ENCODE assay signal across 8 mouse cellular contexts in genomic region chr8:94057157-94057854, GRCm38 (mm10). TPM values are rescaled to one million over a fixed set of nuclear protein-coding genes. Genes with fewer than 3 reads are reported as not detected.
DNase-seq lines count a peak whose midpoint lies in the region; ATAC-seq and TF ChIP-seq lines count a peak whose summit lies in the region.

No protein-coding gene starts in this region.

- no peak overlapping the region for H3K4me2 ChIP-seq in intestine, postnatal 0 days (replicated peaks; ENCODE audit: low read depth)
- H3K4me2 ChIP-seq in intestine, embryonic 16.5 days (ENCODE audit: low read depth, low read length), result no peak overlapping the region
- no peak overlapping the region for H3K4me2 ChIP-seq in embryonic facial prominence, embryonic 11.5 days (ENCODE audit: low read depth, low read length)
- no peak overlapping the region for H3K4me2 ChIP-seq in stomach, postnatal 0 days (replicated peaks; ENCODE audit: low read depth)

- ATAC-seq in intestine, postnatal 0 days, result no peak
- no peak for ATAC-seq in intestine, embryonic 16.5 days
- no peak for ATAC-seq in embryonic facial prominence, embryonic 11.5 days (replicated peaks; ENCODE audit: insufficient number of reproducible peaks, low FRiP score, low TSS enrichment, low read depth)
- ATAC-seq in megakaryocyte progenitor cell, adult 5-6 weeks (replicated peaks; ENCODE audit: poor library complexity), result peak; percentile 83
- no peak for ATAC-seq in stomach, postnatal 0 days (ENCODE audit: low FRiP score, low TSS enrichment)

- no peak overlapping the region for H3K9ac ChIP-seq in intestine, postnatal 0 days (ENCODE audit: low read depth, low read length)
- no peak overlapping the region for H3K9ac ChIP-seq in intestine, embryonic 16.5 days (ENCODE audit: low read depth, low read length)
- no peak overlapping the region for H3K9ac ChIP-seq in embryonic facial prominence, embryonic 11.5 days (replicated peaks; ENCODE audit: low read length)
- H3K9ac ChIP-seq in stomach, postnatal 0 days (ENCODE audit: low read length), result no peak overlapping the region

- H3K9me3 ChIP-seq in intestine, postnatal 0 days (ENCODE audit: control insufficient read depth), result no peaks in the 10 kb centered on the region
- H3K9me3 ChIP-seq in intestine, embryonic 16.5 days (ENCODE audit: control insufficient read depth, low read length), result no peaks in the 10 kb centered on the region
- H3K9me3 ChIP-seq in embryonic facial prominence, embryonic 11.5 days (replicated peaks; ENCODE audit: control insufficient read depth, low read length), result no peaks in the 10 kb centered on the region
- H3K9me3 ChIP-seq in stomach, postnatal 0 days (ENCODE audit: control insufficient read depth, low read length), result no peaks in the 10 kb centered on the region

- H3K27me3 ChIP-seq in intestine, postnatal 0 days (replicated peaks; ENCODE audit: control insufficient read depth, insufficient read depth, low read length), result no peaks in the 10 kb centered on the region
- H3K27me3 ChIP-seq in intestine, embryonic 16.5 days (replicated peaks; ENCODE audit: control insufficient read depth, insufficient read depth, low read length), result no peaks in the 10 kb centered on the region
- H3K27me3 ChIP-seq in embryonic facial prominence, embryonic 11.5 days (ENCODE audit: control insufficient read depth, insufficient read depth, low read length), result no peaks in the 10 kb centered on the region
- H3K27me3 ChIP-seq in stomach, postnatal 0 days (ENCODE audit: control insufficient read depth, insufficient read depth, low read length), result no peaks in the 10 kb centered on the region

- peak; percentile 56 for DNase-seq in CD4-positive, CD25-positive, alpha-beta regulatory T cell, adult 2 months (ENCODE audit: low read depth, low spot score)
- DNase-seq in adrenal gland, postnatal 10 days, result peak; percentile 70
- peak; percentile 70 for DNase-seq in embryonic facial prominence, embryonic 11.5 days (ENCODE audit: low spot score)
- peak; percentile 79 to 80 for DNase-seq in kidney, postnatal 4 days
- DNase-seq in stomach, postnatal 0 days (ENCODE audit: low spot score), result peak; percentile 63

- TF ChIP-seq CTCF in intestine, postnatal 0 days (IDR thresholded peaks at IDR 0.05; ENCODE audit: low read depth), result peak; percentile 83
- TF ChIP-seq CTCF in stomach, postnatal 0 days (IDR thresholded peaks at IDR 0.05; ENCODE audit: low read depth), result peak; percentile 88

- no peak overlapping the region for H3K4me3 ChIP-seq in intestine, postnatal 0 days (ENCODE audit: low read depth, low read length)
- no peak overlapping the region for H3K4me3 ChIP-seq in intestine, embryonic 16.5 days (ENCODE audit: low read length)
- no peak overlapping the region for H3K4me3 ChIP-seq in embryonic facial prominence, embryonic 11.5 days (ENCODE audit: low read depth, low read length)
- no peak overlapping the region for H3K4me3 ChIP-seq in stomach, postnatal 0 days (ENCODE audit: low read depth, low read length)

- H3K27ac ChIP-seq in intestine, postnatal 0 days (ENCODE audit: low read depth, low read length), result no peak overlapping the region
- no peak overlapping the region for H3K27ac ChIP-seq in intestine, embryonic 16.5 days (ENCODE audit: low read length)
- H3K27ac ChIP-seq in embryonic facial prominence, embryonic 11.5 days (replicated peaks; ENCODE audit: low read depth, low read length), result no peak overlapping the region
- H3K27ac ChIP-seq in stomach, postnatal 0 days (replicated peaks), result no peak overlapping the region

- H3K36me3 ChIP-seq in intestine, postnatal 0 days (ENCODE audit: control insufficient read depth, insufficient read depth), result peaks cover 57% of the 10 kb centered on the region
- peaks cover 8% of the 10 kb centered on the region; the same call in 1 of the 2 replicates for H3K36me3 ChIP-seq in intestine, embryonic 16.5 days (ENCODE audit: control insufficient read depth, insufficient read depth, low read length)
- H3K36me3 ChIP-seq in embryonic facial prominence, embryonic 11.5 days (replicated peaks; ENCODE audit: control insufficient read depth, insufficient read depth, low read depth, low read length), result no peaks in the 10 kb centered on the region; the same call in 1 of the 2 replicates
- peaks cover 8% of the 10 kb centered on the region for H3K36me3 ChIP-seq in stomach, postnatal 0 days (ENCODE audit: control insufficient read depth, insufficient read depth, low read length)

- no peaks in the 10 kb centered on the region for H3K4me1 ChIP-seq in intestine, postnatal 0 days (replicated peaks; ENCODE audit: control insufficient read depth, insufficient read depth, low read length)
- no peaks in the 10 kb centered on the region for H3K4me1 ChIP-seq in intestine, embryonic 16.5 days (ENCODE audit: control insufficient read depth, insufficient read depth, low read length)
- no peaks in the 10 kb centered on the region for H3K4me1 ChIP-seq in embryonic facial prominence, embryonic 11.5 days (ENCODE audit: control insufficient read depth, insufficient read depth, low read length)
- no peaks in the 10 kb centered on the region for H3K4me1 ChIP-seq in stomach, postnatal 0 days (replicated peaks; ENCODE audit: control insufficient read depth, insufficient read depth)

- 67% methylated on average over 6 of the region's 6 CpGs for WGBS in intestine, postnatal 0 days
- 65% methylated on average over 6 of the region's 6 CpGs for WGBS in intestine, embryonic 16.5 days
- 61% methylated on average over 6 of the region's 6 CpGs for WGBS in embryonic facial prominence, embryonic 11.5 days
- 62% methylated on average over 6 of the region's 6 CpGs for WGBS in stomach, postnatal 0 days

- TF ChIP-seq EP300 in stomach, postnatal 0 days (optimal IDR thresholded peaks at IDR 0.05), result no peak

RNA-seq across cellular contexts. Expression of gene Ogfod1, which starts 20.3 kb away (rescaled TPM):
- polyA plus RNA-seq in intestine, postnatal 0 days (2015; fragmentation: Nextera tagmentation; extraction: Ambion mirVana), result 5.2 and 5.5 TPM in 2 replicates
- 12.5 and 13.1 TPM in 2 replicates for polyA plus RNA-seq in intestine, embryonic 16.5 days (2015; fragmentation: Nextera tagmentation; extraction: Ambion mirVana)
- total RNA-seq in adrenal gland, postnatal 10 days (2021), result 10 to 100 TPM; 14.5 to 15.6 TPM
- 14.8 and 19.2 TPM in 2 replicates for polyA plus RNA-seq in embryonic facial prominence, embryonic 11.5 days (2014; fragmentation: Nextera tagmentation; extraction: Ambion mirVana)
- total RNA-seq in megakaryocyte progenitor cell, adult 5-6 weeks (2015), result 21.7 and 26.8 TPM in 2 replicates
- 18.1 and 19.6 TPM in 2 replicates for total RNA-seq in megakaryocyte progenitor cell, adult 5-6 weeks (2017)
- 5.4 and 6.1 TPM in 2 replicates for polyA plus RNA-seq in stomach, postnatal 0 days (2015; fragmentation: Nextera tagmentation; extraction: Ambion mirVana)

RNA-seq across cellular contexts. Expression of gene Nudt21, which starts 20.5 kb away (rescaled TPM):
- polyA plus RNA-seq in intestine, postnatal 0 days (2015; fragmentation: Nextera tagmentation; extraction: Ambion mirVana), result 58.3 and 60.3 TPM in 2 replicates
- 87.8 and 95.9 TPM in 2 replicates for polyA plus RNA-seq in intestine, embryonic 16.5 days (2015; fragmentation: Nextera tagmentation; extraction: Ambion mirVana)
- total RNA-seq in adrenal gland, postnatal 10 days (2021), result 10 to 100 TPM; 47.6 to 48.3 TPM
- polyA plus RNA-seq in embryonic facial prominence, embryonic 11.5 days (2014; fragmentation: Nextera tagmentation; extraction: Ambion mirVana), result 158 and 182 TPM in 2 replicates
- 112 and 114 TPM in 2 replicates for total RNA-seq in megakaryocyte progenitor cell, adult 5-6 weeks (2015)
- total RNA-seq in megakaryocyte progenitor cell, adult 5-6 weeks (2017), result 119 and 122 TPM in 2 replicates
- 60.2 and 68.5 TPM in 2 replicates for polyA plus RNA-seq in stomach, postnatal 0 days (2015; fragmentation: Nextera tagmentation; extraction: Ambion mirVana)

RNA-seq across cellular contexts. Expression of gene Bbs2, which starts 41.4 kb away (rescaled TPM):
- 3.6 and 4.6 TPM in 2 replicates for polyA plus RNA-seq in intestine, postnatal 0 days (2015; fragmentation: Nextera tagmentation; extraction: Ambion mirVana)
- 6.8 and 8.2 TPM in 2 replicates for polyA plus RNA-seq in intestine, embryonic 16.5 days (2015; fragmentation: Nextera tagmentation; extraction: Ambion mirVana)
- 10 to 100 TPM; 13.0 to 17.4 TPM for total RNA-seq in adrenal gland, postnatal 10 days (2021)
- polyA plus RNA-seq in embryonic facial prominence, embryonic 11.5 days (2014; fragmentation: Nextera tagmentation; extraction: Ambion mirVana), result 21.0 and 22.5 TPM in 2 replicates
- total RNA-seq in megakaryocyte progenitor cell, adult 5-6 weeks (2015), result 7.0 and 11.9 TPM in 2 replicates
- total RNA-seq in megakaryocyte progenitor cell, adult 5-6 weeks (2017), result 4.1 and 4.4 TPM in 2 replicates
- 5.9 and 6.9 TPM in 2 replicates for polyA plus RNA-seq in stomach, postnatal 0 days (2015; fragmentation: Nextera tagmentation; extraction: Ambion mirVana)

RNA-seq across cellular contexts. Expression of gene Amfr, which starts 44.7 kb away (rescaled TPM):
- 61.8 and 65.0 TPM in 2 replicates for polyA plus RNA-seq in intestine, postnatal 0 days (2015; fragmentation: Nextera tagmentation; extraction: Ambion mirVana)
- 27.8 and 36.4 TPM in 2 replicates for polyA plus RNA-seq in intestine, embryonic 16.5 days (2015; fragmentation: Nextera tagmentation; extraction: Ambion mirVana)
- 100 to 1,000 TPM; 125 to 132 TPM for total RNA-seq in adrenal gland, postnatal 10 days (2021)
- 48.2 and 49.5 TPM in 2 replicates for polyA plus RNA-seq in embryonic facial prominence, embryonic 11.5 days (2014; fragmentation: Nextera tagmentation; extraction: Ambion mirVana)
- total RNA-seq in megakaryocyte progenitor cell, adult 5-6 weeks (2015), result 31.0 and 31.5 TPM in 2 replicates
- 62.6 and 132 TPM in 2 replicates for total RNA-seq in megakaryocyte progenitor cell, adult 5-6 weeks (2017)
- 42.6 and 46.5 TPM in 2 replicates for polyA plus RNA-seq in stomach, postnatal 0 days (2015; fragmentation: Nextera tagmentation; extraction: Ambion mirVana)
